Mouse (Mus musculus) bone marrow macrophage, adult 2 months (primary cell): ENCODE measurements around the gene Tubb2b. TPM values are rescaled to one million over a fixed set of nuclear protein-coding genes. Genes with fewer than 3 reads are reported as not detected.

Experiments used
- H3K27ac ChIP-seq: 2 replicates; pipeline ENCODE4 v1.5.1; 2012; ENCODE audit warnings: low read depth, low read length; ENCODE audit not compliant: insufficient read depth
- H3K4me1 ChIP-seq: 2 replicates; pipeline ENCODE4 v1.6.1; 2012; ENCODE audit warnings: low read length; ENCODE audit not compliant: control insufficient read depth, insufficient read depth
- H3K4me3 ChIP-seq: 2 replicates; pipeline ENCODE4 v1.5.1; 2012; ENCODE audit warnings: mild to moderate bottlenecking, low read length, moderate library complexity; ENCODE audit not compliant: insufficient read depth
- CTCF ChIP-seq: IDR thresholded peaks from 2 replicates; pipeline ENCODE4 v1.5.1; 2012; ENCODE audit warnings: low read depth, mild to moderate bottlenecking, low read length, moderate library complexity
- POLR2A ChIP-seq: IDR thresholded peaks from 2 replicates; pipeline ENCODE4 v1.6.1; 2012; ENCODE audit warnings: mild to moderate bottlenecking, low read depth, low read length, borderline replicate concordance
- polyA plus RNA-seq: library from polyadenylated mRNA; stranded (reverse); fragments of >200 nt; gene quantifications from 2 replicates; pipeline ENCODE4 v1.2.4, GENCODE M21; 2012; ENCODE audit not compliant: missing spikeins, insufficient read depth, insufficient read length

The Tubb2b gene
- polyA plus RNA-seq, 1 experiment = 0.94 TPM

GRCm38 (mm10) chr13:34128276-34129114, 1.8 kb downstream of the Tubb2b start:
- peaks cover 11% of the 10 kb centered on the region; the same call in 1 of the 2 replicates for H3K4me1 ChIP-seq
- no peak overlapping the region for H3K27ac ChIP-seq
- no peak overlapping the region for H3K4me3 ChIP-seq
- TF ChIP-seq CTCF = no peak

- TF ChIP-seq CTCF = no peak
- no peak for TF ChIP-seq POLR2A
- no peak overlapping the region for H3K4me3 ChIP-seq
- H3K4me1 ChIP-seq = peaks cover 2% of the 10 kb centered on the region; the same call in 1 of the 2 replicates
- H3K27ac ChIP-seq = no peak overlapping the region
Measured at GRCm38 (mm10) chr13:34125711-34126110, 4.6 kb downstream of the Tubb2b start.

- TF ChIP-seq CTCF (no peak), POLR2A (no peak)
- Histone ChIP-seq H3K4me1 (no peaks in the 10 kb centered on the region), H3K27ac (no peak overlapping the region), H3K4me3 (no peak overlapping the region)
Measured at GRCm38 (mm10) chr13:34120536-34120935, 9.7 kb downstream of the Tubb2b start.

- H3K27ac ChIP-seq = no peak overlapping the region
- H3K4me3 ChIP-seq = no peak overlapping the region
- 0 out of 2 replicates have a peak, but pooled peaks cover under 1% of the 10 kb centered on the region for H3K4me1 ChIP-seq
- TF ChIP-seq CTCF = no peak
Measured at GRCm38 (mm10) chr13:34119406-34119805, 10.9 kb downstream of the Tubb2b start.

- Histone ChIP-seq H3K4me1 (peaks cover 6% of the 10 kb centered on the region; the same call in 1 of the 2 replicates), H3K4me3 (no peak overlapping the region), H3K27ac (no peak overlapping the region)
- TF ChIP-seq POLR2A = no peak
- no peak for TF ChIP-seq CTCF
Measured at GRCm38 (mm10) chr13:34118816-34119215, 11.4 kb downstream of the Tubb2b start.

- TF ChIP-seq CTCF (no peak), POLR2A (no peak)
- H3K4me1 ChIP-seq = peaks cover 19% of the 10 kb centered on the region
- H3K27ac ChIP-seq = no peak overlapping the region
- H3K4me3 ChIP-seq = no peak overlapping the region
Measured at GRCm38 (mm10) chr13:34116508-34116907, 13.8 kb downstream of the Tubb2b start.

GRCm38 (mm10) chr13:34114654-34115053, 15.6 kb downstream of the Tubb2b start:
- H3K4me1 ChIP-seq = peaks cover 20% of the 10 kb centered on the region
- no peak overlapping the region for H3K4me3 ChIP-seq
- TF ChIP-seq POLR2A = no peak
- TF ChIP-seq CTCF = no peak
- H3K27ac ChIP-seq = no peak overlapping the region

- no peak for TF ChIP-seq CTCF
- no peak for TF ChIP-seq POLR2A
- H3K4me1 ChIP-seq = peaks cover 24% of the 10 kb centered on the region
- H3K27ac ChIP-seq = no peak overlapping the region
- H3K4me3 ChIP-seq = no peak overlapping the region
Measured at GRCm38 (mm10) chr13:34113086-34113485, 17.2 kb downstream of the Tubb2b start.

GRCm38 (mm10) chr13:34112369-34113081, 17.7 kb downstream of the Tubb2b start:
- Histone ChIP-seq H3K27ac (no peak overlapping the region), H3K4me3 (no peak overlapping the region), H3K4me1 (peaks cover 27% of the 10 kb centered on the region)
- TF ChIP-seq CTCF = no peak
- TF ChIP-seq POLR2A = no peak

GRCm38 (mm10) chr13:34111878-34112277, 18.4 kb downstream of the Tubb2b start:
- Histone ChIP-seq H3K27ac (no peak overlapping the region), H3K4me3 (no peak overlapping the region), H3K4me1 (peaks cover 30% of the 10 kb centered on the region)
- TF ChIP-seq CTCF (no peak), POLR2A (no peak)
